Mouse (Mus musculus): ENCODE data around the gene Rgs12. TPM values are rescaled to one million over a fixed set of nuclear protein-coding genes. Genes with fewer than 3 reads are reported as not detected.

The Rgs12 gene
- polyA plus RNA-seq, 1 experiment = 5.6 TPM

- TF ChIP-seq GATA1 (IDR thresholded peaks at IDR 0.05; ENCODE audit: low read length) = no peak
These were observed 75.7 kb downstream of the Rgs12 start for GRCm38 (mm10) chr5:35024975-35025374.

GRCm38 (mm10) chr5:35029303-35029702 lies 80.1 kb downstream of the Rgs12 start:
- TF ChIP-seq GATA1 (IDR thresholded peaks at IDR 0.05; ENCODE audit: low read length) = no peak

- no peak for TF ChIP-seq GATA1 (IDR thresholded peaks at IDR 0.05; ENCODE audit: low read length)
These were observed 80.5 kb downstream of the Rgs12 start for GRCm38 (mm10) chr5:35029755-35030154.

- TF ChIP-seq GATA1 (IDR thresholded peaks at IDR 0.05; ENCODE audit: low read length) = no peak
These were observed 83.8 kb downstream of the Rgs12 start for GRCm38 (mm10) chr5:35033068-35033467.

- TF ChIP-seq GATA1 (IDR thresholded peaks at IDR 0.05; ENCODE audit: low read length) = no peak
These were observed 84.4 kb downstream of the Rgs12 start for GRCm38 (mm10) chr5:35033619-35034018.

- no peak for TF ChIP-seq GATA1 (IDR thresholded peaks at IDR 0.05; ENCODE audit: low read length)
These were observed 85.9 kb downstream of the Rgs12 start for GRCm38 (mm10) chr5:35035141-35035540.

- peak; percentile 5 for TF ChIP-seq GATA1 (IDR thresholded peaks at IDR 0.05; ENCODE audit: low read length)
These were observed 86.5 kb downstream of the Rgs12 start for GRCm38 (mm10) chr5:35035795-35036194.

- TF ChIP-seq GATA1 (IDR thresholded peaks at IDR 0.05; ENCODE audit: low read length) = no peak
These were observed 88.2 kb downstream of the Rgs12 start for GRCm38 (mm10) chr5:35037438-35037837.

- TF ChIP-seq GATA1 (IDR thresholded peaks at IDR 0.05; ENCODE audit: low read length) = no peak
These were observed 92.1 kb downstream of the Rgs12 start, which contains the start of gene Hgfac for GRCm38 (mm10) chr5:35041268-35041829. TSS of gene Hgfac (plus strand) at chr5:35041509.

- TF ChIP-seq GATA1 (IDR thresholded peaks at IDR 0.05; ENCODE audit: low read length) = no peak
These were observed 93.3 kb downstream of the Rgs12 start for GRCm38 (mm10) chr5:35042431-35043109.

GRCm38 (mm10) chr5:35043110-35043451 lies 93.8 kb downstream of the Rgs12 start:
- TF ChIP-seq GATA1 (IDR thresholded peaks at IDR 0.05; ENCODE audit: low read length) = no peak

- TF ChIP-seq GATA1 (IDR thresholded peaks at IDR 0.05; ENCODE audit: low read length) = no peak
These were observed 101.3 kb downstream of the Rgs12 start for GRCm38 (mm10) chr5:35050541-35050940.

GRCm38 (mm10) chr5:35054628-35055027 lies 105.4 kb downstream of the Rgs12 start:
- TF ChIP-seq GATA1 (IDR thresholded peaks at IDR 0.05; ENCODE audit: low read length) = no peak

- TF ChIP-seq GATA1 (IDR thresholded peaks at IDR 0.05; ENCODE audit: low read length) = no peak
These were observed 105.8 kb downstream of the Rgs12 start for GRCm38 (mm10) chr5:35055076-35055475.

- no peak for TF ChIP-seq GATA1 (IDR thresholded peaks at IDR 0.05; ENCODE audit: low read length)
These were observed 107.6 kb downstream of the Rgs12 start, which contains the start of gene Dok7 for GRCm38 (mm10) chr5:35056604-35057432. TSS of gene Dok7 (plus strand) at chr5:35056766.

- TF ChIP-seq GATA1 (IDR thresholded peaks at IDR 0.05; ENCODE audit: low read length) = no peak
These were observed 108.3 kb downstream of the Rgs12 start for GRCm38 (mm10) chr5:35057582-35057981.

Data from G1E-ER4 (cell line).